Mouse (Mus musculus): ENCODE data around the gene Zfp784.
"Not testable (repeated sequence)": the region's sequence is repeated elsewhere in the genome, so short reads cannot be mapped to it uniquely, and the experiment has no call there.

Gene Zfp784

DNA sequence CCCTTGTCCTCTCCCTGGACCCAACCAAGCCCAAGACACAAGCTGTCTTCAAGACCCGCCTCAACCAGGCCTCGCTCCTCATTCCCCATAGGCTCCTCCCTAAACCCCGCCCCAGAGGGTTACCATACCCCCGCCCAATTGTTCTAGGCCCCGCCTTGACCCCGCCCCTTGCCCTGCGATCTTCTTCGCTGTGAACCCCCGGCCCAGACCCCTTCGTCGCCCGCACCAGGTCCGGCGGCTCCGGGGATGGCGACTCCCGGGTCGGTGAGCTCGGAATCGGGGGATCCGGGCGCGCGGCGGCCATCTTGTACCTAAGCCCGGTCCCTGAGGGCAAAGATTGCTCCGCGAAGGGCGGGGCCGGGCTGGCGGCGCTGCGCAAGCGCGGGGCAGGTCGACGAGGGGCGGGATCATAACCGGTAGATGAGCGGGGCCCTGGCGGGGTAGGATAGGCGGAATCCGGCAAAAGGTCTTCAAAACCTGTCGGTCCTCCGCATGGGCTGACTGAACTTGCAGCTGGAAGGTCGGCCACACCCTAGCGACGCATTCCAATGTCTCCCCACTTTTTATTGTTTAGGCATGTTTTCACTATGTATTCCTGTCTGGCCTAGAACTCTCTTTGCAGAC, at the start of gene Zfp784:
TSS of gene Zfp784 (minus strand) at position 338 of the 624 bp plus-strand sequence.
- peak; percentile 84 for DNase-seq (ENCODE audit: low read depth, low spot score)

DNA sequence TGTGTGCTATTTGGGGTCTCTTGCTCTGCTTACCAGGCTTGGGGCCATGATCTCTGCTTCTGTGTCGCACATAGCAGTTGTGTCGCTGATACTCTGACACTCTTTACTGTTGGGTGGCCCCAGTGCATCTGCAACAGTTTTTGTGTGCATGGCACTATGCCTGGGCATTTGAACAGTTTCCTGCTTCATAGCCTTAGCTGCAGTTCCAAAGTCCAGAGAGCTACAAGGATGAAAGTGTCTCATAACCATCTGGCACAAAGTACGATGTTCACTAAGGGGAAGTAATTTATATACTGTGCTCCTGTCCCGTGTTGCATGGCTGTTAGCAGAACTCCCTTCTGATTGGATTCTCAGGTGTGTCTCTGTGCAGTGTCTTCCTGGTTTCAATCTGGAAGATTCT, 49.6 kb upstream of the Zfp784 start:
- no peak for DNase-seq (ENCODE audit: low read depth, low spot score)

DNA sequence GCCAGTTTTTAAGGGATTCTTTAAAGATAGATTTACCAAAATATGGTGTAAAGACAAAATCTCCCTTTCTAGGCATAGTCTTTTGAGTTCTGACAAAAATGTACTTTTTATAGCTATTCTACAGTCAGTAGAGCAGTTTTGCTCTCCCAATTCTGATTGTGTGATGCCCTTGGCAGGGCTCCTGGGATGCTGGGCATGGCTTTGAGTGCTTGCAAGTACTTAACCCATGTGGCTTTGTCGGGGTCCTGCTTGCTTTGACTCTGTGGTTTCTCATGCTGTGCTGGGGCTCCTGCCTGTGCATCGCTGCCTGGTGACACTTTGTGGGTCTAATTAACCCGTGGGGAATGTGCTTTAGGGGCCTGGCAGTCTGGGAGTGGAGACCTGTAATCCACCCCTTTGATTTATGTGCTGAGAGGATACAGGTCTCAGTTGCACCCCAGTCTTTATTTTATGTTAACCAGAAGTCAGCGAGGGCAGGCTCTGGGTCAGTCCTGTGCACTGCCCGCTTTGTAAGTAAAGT, 48.7 kb upstream of the Zfp784 start:
- no peak for DNase-seq (ENCODE audit: low read depth, low spot score)

DNA sequence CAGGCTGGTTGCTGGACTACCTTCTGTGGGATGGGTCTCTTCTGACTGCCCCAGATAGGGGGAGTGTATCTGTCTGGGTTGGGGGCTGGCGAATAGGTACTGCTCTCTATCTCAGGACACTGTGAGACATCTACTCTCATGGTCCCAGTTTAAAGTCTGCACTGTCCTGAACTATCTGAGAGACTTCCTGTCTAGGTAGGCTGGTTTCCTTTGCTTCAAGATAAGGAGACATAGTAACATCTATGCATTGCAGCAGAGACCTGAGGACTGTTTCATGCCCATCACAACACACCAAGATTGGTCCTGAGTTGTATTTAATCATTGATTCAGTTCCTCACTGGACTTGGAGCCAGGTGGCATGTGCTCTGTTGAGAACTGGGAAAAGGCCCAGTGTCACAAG, 47.3 kb upstream of the Zfp784 start:
- no peak for DNase-seq (ENCODE audit: low read depth, low spot score)

DNA sequence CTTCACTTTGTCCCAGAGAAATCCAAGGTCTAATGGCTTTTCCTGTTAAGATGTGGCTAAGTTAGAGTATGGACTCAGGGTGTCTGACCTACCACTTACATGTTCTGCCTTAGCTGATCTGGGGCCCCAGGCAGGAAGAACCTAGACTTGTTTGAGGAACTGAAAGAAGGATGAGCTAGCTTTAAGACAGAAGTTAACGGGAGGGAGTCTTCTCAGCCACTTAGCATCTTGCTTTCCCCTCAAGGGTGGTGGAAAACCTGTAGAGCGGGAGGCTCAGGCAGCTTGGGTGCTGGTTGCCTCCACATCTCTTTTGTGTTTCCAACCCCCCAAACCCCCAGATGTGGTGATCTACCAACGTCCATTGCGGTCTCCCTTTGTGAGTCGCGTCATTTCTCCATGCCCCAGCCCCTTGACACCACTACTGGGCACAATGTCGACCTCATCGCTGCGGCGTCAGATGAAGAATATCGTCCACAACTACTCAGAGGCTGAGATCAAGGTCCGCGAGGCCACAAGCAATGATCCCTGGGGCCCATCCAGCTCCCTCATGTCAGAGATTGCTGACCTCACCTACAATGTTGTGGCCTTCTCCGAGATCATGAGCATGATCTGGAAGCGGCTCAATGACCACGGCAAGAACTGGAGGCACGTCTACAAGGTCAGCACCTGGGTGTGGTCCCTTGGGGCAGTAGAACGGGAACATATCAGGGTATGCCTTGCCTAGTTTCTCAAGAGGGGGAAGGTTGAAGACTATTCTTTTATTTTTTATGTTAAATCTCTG, 45.3 kb upstream of the Zfp784 start:
- DNase-seq (ENCODE audit: low read depth, low spot score) = no peak

DNA sequence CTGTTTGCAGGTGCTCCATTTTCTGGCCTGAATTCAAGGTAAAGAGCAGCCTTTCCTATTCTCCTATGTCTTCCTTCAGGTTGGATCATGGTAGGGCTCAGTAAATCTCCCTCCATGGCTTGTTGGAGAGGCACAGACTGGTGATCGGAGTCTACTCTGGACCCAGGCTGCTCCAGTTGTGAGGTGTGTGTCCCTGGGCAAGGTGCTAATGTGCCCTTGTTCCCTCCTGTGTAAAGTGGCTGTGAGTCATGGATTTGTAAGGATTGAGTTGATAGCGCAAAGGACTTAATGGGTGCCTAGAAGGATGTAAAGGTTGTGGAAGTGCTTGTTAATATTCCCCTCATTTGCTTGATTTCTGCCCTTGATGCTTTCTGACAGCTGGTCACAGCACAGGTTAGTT, 43.7 kb upstream of the Zfp784 start:
- DNase-seq (ENCODE audit: low read depth, low spot score) = no peak

DNA sequence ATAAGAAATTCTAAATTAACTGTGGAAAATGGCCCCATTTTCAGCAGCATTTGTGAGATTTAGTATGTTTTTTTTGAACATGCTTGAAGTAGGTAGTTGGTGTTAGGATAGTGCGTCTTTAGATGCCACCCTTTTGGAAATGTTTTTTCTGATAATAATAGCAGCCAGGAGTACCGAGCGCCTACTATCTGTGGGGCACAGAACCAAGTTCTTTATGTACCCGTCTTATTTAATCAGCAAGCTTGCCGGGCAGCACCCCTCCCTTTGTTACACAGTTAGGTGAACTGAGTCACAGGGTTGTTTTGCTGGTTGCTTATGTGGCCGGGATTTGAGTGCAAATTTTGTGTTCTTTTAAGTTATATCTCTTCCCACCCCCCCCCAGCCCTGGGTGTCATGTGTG, 43.0 kb upstream of the Zfp784 start:
- DNase-seq (ENCODE audit: low read depth, low spot score) = peak; percentile 44

DNA sequence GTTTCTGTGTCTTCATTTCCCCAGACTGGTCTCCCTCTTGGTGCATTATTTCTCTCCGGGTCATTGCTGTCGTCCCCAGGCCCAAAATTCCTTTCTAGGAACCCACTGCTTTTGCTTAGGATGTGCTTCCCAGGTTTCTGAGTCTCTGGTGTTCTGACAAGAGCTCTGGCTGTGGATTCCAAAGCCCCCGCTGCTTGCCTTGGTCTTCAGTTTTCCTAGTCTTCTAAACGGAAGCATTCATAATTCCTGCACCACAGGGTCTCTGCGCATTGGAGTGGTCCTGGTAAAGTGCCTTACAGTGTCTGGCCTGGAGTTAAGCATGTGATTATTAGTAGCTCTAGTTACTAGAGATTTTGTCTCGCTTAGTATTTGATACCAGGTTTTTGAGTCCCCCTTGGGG, 42.6 kb upstream of the Zfp784 start:
- peak; percentile 28 for DNase-seq (ENCODE audit: low read depth, low spot score)

DNA sequence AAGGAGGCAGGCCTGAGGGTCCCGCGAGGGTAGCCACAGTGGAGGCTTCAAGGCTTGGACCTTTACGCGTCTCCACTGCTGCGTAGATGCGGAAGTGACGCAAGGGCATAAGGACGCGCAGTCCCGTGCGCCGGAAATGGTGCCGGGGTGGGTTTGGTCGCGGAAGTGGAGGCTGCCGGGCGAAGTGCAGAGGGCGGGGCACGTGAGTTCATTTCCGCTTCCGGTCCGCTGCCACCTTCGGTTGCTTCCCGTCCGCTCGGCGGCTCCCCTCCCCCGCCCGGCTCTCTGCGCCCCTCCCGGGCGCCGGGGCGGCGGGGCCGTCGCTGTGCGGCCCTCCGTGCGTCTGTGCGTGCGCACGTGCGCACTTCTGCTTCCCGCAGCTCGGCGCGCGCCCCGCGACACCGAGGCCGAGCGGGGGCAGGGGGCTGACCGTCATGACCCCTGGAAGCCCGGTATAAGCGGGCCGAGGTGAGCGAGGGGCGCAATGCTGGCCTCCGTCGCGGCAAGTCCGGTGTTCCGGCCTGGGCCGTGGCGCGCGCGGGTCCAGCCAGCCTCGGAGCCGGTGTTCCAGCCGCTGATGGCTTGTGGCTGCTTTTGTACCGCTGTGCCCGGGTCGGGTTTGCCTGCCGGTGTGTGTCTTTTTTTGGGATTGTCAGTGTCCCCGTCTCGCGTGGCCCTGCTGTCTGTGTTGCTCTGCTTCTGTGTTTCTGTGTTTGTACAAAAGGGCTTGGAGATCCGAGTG, 41.9 kb upstream of the Zfp784 start, which contains the start of gene Epn1:
TSS of gene Epn1 (plus strand) at position 226 of the 742 bp plus-strand sequence.
- DNase-seq (ENCODE audit: low read depth, low spot score) = peak; percentile 91

DNA sequence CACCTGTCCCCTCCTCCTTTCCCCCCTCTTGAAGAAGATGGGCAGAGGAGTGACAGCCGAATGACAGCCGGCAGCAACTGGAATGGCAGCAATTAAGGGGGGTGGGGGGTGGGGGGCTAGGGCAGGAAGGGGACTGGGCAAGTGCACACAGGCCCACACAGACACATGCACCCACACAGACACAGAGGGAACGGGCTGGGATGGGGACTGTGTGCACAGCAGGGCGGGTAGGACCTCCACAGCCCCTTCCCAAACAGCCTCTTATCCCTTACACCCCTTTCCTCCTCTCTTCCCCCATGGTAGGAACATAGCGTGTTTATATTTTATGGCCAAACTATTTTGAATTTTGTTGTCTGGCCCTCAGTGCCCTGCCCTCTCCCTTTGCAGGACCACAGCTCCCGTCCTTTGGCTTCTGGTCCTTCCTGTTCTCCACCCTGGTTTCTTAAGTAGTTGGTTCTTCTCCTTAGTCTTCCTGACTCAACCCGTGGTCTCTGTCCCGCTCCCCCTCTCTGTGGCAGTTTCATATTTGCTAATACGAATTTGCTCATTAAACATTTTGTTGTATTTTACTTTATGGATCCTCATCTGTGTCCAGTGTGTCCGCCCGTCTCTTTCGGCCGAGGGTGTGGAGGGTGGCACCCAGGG, 41.2 kb upstream of the Zfp784 start:
- DNase-seq (ENCODE audit: low read depth, low spot score) = not testable (repeated sequence)

DNA sequence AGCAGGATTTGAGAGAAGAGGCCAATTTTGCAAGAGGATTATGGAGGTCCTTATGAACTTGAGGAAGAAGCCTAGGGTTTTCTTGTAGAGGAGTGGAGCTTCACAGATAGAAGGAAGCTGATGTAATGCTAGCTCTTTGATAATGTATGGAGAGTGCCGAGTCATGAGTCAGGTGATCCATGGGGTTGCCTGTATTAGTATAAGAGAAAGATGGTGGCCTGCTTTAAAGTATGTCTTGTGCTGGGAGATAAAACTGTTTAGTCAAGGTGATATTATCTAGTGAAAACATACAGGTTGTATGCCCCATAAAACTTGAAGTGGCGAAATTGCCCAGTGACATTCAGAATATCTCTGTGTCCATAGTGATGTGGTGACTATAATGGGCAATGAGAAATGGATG, 38.7 kb upstream of the Zfp784 start:
- no peak for DNase-seq (ENCODE audit: low read depth, low spot score)

DNA sequence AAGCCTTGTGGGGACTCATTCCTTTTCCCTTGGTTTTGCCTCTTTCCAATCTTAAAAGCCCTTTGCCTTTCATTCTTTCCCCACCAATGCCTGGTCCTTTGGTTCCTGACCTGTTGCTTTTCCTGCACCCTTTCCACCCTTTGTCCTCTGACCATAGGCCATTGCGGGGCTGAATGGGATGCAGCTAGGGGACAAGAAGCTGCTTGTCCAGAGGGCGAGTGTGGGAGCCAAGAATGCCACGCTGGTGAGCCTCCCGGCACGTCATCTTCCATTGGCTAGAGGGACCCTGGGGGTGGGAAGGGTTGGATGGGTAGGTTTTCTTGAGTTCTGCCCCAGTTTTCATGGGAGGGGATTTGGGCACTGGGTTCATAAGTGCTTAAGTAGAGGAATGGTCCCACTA, 36.7 kb upstream of the Zfp784 start:
- no peak for DNase-seq (ENCODE audit: low read depth, low spot score)

DNA sequence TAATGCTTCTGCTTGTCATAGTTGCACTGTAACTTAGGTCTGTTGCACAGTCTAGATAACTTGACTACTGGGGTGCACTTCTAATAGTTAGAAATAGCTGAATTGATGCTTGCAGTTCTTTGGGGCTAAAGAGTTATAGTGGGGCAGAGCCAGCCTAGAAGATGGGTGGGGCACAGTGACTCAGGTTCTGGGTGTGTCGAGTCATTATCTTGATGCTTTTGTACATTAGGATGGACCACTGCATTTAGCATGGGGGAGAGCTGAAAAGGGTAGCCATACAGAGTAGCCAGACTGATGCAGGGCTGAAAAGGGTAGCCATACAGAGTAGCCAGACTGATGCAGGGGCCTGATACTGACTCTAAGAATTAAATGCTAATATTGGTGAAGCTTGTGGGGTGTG, 35.3 kb upstream of the Zfp784 start:
- no peak for DNase-seq (ENCODE audit: low read depth, low spot score)

DNA sequence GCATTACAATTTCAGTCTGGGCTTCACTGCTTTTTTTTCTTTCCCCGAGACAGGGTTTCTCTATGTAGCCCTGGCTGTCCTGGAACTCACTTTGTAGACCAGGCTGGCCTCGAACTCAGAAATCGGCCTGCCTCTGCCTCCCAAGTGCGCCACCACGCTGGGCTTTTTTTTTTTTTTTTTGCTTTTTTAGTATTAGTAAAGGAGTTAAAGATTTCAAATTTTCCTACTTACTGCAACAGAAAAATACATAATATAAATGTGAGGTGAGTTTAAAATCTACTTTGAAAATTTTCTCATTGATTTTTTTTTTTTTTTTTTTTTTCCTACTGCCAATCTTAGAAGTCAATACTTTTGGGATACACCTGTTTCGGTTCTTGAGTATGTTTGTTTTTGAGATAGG, 26.6 kb upstream of the Zfp784 start:
- no peak for DNase-seq (ENCODE audit: low read depth, low spot score)

DNA sequence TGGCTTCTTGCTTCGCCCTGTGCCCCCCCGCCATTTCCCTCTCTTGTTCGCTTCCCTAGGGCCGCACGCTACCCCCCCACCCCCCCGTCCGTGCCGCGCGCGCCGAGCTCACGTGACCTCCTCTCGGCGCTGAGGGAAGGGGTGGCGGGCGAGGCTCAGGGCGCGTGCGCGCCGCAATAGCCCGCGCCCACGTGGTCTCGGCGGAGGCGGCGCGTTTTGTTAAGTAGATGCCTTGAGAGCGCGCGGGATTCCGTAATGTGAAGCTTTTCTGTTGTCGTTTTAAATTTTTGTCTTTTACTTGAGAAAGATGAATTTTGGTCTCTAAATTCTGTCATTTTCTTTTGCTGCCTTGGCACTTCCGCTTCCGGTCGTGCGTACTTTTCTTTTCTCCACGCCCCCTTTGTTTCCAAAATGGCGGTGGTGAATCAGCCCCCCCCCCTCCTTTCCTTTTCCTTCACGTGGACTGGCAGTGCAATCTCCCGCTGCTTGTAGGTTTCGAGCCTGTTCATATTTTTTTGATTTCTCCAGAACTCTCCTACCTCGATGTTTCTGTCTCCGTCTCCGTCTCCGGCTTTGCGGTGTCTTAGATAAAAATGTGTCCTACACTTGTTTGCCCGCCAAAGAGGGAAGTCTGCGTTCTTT, 24.2 kb upstream of the Zfp784 start:
- peak; percentile 86 for DNase-seq (ENCODE audit: low read depth, low spot score)

DNA sequence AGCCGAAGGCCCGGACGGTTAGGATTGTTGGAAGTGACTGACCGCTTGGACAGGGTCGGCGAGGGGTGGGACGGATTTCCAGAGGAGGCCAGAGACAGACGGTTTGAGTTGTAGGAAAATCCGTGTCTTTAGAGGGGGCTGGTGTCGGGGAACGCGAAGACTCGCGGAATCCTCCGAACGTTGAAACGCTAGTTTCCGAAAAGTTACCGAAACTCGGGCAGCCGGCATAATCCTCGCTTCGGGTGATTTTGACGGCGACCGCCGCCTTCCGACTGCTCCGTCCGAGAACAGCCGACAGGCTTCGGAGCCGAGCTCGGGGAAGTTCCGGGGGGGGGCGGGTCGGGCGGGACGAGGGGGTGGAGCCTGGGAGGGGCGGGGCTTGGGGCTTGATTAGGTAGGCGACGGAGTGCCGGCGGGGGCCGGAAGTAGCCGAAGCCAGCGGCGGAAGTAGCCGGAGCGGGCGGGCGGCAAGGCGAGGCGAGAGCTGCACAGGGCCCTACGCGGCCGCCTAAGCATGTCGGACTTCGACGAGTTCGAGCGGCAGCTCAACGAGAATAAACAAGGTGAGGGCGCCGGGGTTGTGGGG, 23.6 kb upstream of the Zfp784 start, which contains the start of gene U2af2:
TSS of gene U2af2 (plus strand) at position 370 of the 586 bp plus-strand sequence.
- peak; percentile 80 for DNase-seq (ENCODE audit: low read depth, low spot score)

DNA sequence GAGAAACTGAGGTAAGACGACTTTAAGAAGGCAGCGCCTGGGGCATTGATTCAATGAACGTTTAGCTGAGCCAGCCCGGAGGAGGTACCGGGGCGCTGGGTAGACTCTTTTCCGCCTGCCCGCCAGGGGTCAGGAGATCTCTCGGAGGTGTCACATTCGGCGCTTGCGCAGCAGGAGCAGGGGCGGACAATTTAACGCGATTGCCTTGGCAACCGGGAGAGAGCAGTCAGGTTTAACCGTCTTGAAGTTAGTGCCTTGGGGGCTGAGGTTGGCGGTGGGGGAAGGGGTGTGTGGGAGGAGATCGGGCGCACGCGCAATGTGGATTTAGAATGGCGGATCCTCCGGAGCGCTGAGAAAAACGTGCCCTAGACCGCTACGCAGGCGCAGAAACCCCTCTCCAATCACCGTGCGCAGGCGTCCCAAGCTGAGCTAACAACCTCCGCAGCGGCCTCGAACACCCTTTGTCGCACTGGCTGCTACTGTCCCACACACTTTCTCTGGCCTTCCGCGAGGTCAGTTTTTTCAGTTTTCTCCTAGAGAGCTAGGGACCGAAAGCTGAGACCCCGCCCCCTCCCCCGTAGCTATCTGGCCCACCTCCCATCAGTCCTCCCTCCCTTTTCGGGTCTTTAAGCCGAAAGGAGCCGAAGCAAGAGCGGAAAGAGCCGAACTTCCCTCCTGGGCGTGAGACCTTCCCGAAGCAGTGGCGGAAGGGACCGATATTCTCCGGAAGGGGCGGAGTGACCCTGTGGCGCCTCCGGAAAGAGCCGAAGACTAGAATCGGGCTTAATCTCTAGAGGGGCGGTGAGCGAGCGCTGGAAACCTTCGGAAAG, 22.9 kb upstream of the Zfp784 start:
- DNase-seq (ENCODE audit: low read depth, low spot score) = peak; percentile 98

DNA sequence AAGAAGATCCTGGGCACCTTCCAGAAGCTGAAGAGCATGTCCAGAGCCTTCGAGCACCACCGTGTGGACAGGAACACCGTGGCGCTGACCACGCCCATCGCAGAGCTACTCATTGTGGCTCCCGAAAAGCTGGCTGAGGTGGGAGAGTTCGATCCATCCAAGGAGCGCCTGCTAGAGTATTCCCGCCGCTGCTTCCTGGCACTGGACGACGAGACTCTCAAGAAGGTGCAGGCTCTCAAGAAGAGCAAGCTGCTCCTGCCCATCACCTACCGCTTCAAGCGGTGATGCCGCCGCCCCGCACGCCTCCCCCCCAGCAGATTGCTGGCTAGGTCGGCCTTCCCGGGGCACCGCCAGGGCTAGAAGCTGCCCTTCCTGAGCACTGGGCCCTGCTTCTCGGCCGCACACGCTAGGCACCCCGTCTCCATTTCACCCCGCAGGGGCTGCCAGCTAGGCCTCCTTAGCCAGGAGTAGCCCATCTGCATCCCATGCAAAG, 22.0 kb upstream of the Zfp784 start:
- peak; percentile 94 for DNase-seq (ENCODE audit: low read depth, low spot score)

DNA sequence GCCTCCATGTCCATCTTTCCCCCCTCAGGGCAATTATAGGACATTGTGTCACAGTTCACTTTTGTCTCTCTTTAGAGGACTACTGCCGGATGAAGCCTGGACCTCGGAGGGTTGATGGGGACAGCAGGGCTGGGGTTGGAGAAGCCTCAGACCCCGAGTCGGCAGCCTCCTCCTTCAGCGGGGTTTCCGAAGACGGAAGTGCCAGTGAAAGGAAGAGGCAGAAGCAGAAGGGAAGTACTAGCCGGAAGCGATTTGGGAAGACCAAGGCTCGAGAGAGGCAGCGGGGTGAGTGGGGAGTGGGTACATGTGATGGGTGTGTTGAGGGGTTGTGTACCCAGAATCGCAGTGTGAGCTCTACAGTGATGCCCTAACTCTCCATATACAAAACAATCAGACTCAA, 21.2 kb upstream of the Zfp784 start:
- DNase-seq (ENCODE audit: low read depth, low spot score) = no peak

DNA sequence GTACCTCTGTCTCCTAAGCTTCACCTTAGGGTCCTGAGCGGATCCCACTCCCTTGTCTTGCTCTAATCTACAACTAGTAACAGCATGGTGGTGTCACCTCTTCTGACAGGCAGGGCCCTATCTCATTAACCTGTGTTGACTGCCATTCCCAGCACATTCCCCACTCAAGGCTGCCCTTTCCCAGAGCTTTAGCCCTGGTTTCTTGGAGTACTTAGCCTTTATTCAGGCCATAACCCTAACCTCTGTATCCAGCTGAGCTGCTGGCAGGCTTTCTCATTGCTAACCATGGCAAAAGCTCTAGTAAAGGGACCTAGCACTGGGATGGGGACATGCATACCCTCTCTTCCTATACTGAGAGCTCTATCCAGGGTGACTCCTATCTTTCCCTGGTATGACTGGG, 20.4 kb upstream of the Zfp784 start:
- no peak for DNase-seq (ENCODE audit: low read depth, low spot score)

Data from 3T3-L1 (cell line).